Mouse (Mus musculus): ENCODE measurements at regions not wholly inside any gene's neighbourhood (a gene's known extent, or its start where the extent isn't known, plus 50 kb on each side); places are given as distances from the start of the nearest gene placed in this dataset.
A peak's percentile ranks its signal among the peaks of the same experiment; 100 is the strongest.
"Not testable (repeated sequence)": the region's sequence is repeated elsewhere in the genome, so short reads cannot be mapped to it uniquely, and the experiment has no call there.

DNA sequence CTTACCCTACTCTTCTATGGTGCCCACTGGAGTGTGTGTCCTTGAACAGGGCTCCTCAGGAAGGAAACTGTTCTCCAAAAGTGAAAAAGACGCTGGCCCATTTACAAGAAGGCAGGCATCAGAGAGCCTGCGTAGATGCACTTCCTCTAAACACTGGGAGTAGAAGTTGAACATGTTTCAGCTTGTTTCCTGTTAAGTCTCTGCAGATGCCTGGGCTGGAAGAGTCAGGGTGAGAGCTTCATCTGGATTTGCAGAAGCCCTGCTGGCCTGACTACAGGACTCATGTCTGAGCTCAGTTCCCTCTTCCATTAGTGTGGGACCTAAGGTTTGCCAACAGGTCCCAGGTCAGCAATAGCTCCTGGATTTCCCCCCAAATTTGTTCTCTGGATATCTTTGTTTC lies 54.7 kb upstream of the Nlrp1b start:
- DNase-seq (ENCODE audit: low read depth, low spot score) = no peak

DNA sequence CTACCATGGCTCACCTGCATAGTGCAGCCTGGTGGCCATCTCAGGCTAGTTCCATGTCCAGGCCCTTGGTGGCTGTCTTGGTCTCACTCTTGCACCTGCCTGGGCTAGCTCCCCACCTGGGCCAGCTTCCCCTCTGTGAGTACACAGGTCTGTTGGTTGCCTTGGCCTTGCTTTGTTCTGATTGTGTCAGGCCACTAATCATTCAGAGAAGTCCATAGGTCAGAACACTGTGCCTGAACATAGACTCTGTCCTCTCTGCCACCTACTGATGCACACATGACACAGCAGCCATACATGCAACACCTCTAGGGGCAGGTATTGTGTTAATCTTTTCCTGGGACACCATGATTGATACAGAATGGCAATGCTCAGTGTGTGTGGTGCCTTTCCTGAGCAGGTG lies 57.7 kb upstream of the Nlrp1b start:
- DNase-seq (ENCODE audit: low read depth, low spot score) = not testable (repeated sequence)

DNA sequence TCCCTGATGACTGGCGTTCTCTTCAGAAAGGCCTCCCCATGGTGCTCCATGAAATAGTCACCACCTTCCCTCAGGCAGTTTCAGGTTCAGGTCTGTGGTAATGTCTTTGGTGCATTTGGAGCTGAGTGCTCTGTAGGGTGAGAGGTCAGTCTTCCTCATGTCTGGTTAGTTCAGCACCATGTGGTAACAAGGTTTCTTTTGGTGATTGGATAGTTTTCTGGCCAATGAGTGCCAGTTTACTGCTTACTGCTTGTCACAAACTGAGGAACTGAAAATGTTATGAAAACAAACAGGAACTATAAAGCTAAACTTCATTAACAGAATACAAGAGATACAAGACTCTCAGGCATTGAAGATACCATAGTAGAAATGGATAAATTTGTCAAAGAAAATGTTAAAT lies 59.0 kb upstream of the Nlrp1b start:
- DNase-seq (ENCODE audit: low read depth, low spot score) = no peak

- no peak for DNase-seq (ENCODE audit: low read depth, low spot score)
Measured at GRCm38 (mm10) chr11:71299479-71299878, 68.9 kb upstream of the Nlrp1b start.

GRCm38 (mm10) chr11:71323439-71323838 lies 92.9 kb upstream of the Nlrp1b start:
- no peak for DNase-seq (ENCODE audit: low read depth, low spot score)

DNA sequence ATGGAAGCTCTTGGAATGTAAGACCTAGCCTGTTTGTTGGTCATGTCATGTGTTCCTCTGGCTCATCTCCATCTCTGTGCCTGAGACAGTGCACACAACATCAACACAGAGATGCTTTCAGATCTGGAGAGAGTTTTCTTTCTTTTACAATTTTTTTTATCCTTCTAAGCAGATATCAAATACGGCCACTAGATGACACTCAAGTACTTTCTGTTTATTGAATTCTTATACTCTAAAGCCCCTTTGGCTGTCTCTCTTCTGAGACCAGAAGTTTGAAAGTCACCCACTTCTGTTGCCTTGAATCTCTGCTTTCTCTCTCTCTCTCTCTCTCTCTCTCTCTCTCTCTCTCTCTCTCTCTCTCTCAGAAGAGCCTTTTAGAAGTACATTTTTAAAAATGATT lies 106.9 kb upstream of the Nlrp1b start:
- DNase-seq (ENCODE audit: low read depth, low spot score) = peak; percentile 30

- peak; percentile 4 for DNase-seq (ENCODE audit: low read depth, low spot score)
Measured at GRCm38 (mm10) chr11:71346024-71346423, 115.5 kb upstream of the Nlrp1b start.

- no peak for DNase-seq (ENCODE audit: low read depth, low spot score)
Measured at GRCm38 (mm10) chr11:71357089-71357488, 126.6 kb upstream of the Nlrp1b start.

DNA sequence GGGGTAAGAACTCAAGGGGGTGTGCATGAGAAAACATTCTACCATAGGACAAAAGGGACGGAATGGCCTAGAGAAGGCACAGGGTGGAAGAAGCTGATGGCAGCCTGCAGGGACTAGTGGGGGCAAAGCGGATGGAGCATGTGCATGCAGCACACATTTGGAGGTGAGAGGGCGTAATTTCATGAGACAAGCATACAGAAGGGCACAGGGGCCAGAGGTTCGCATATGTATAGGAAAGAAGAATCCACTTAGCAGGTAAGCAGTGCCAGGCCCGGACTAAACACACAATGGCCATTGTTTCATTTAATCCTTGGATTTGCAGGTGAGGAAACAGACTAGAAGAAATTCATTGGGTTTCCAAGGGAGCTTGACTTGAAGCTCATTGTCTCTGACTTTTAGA lies 130.3 kb upstream of the Nlrp1b start:
- no peak for DNase-seq (ENCODE audit: low read depth, low spot score)

DNA sequence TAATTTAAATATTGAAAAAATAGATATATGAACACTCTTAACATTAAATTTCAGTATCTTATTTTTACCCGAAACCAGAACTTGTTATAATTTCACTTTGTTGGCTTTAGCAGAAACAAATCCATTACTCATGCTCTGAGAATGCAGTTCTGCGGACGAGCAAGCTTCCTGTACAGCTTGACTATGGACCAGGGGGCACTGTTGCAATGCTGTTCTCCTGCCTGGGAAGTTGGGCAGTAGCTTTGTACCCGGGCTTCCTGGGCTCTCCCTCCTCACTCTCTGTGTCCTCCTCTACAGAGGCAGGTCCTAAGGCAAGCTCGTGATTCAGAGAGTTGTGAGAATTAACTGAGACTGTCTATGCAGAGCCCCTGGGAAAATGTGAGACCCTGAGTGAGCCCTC lies 141.3 kb upstream of the Nlrp1b start:
- no peak for DNase-seq (ENCODE audit: low read depth, low spot score)

- DNase-seq (ENCODE audit: low read depth, low spot score) = no peak
Measured at GRCm38 (mm10) chr11:71375132-71375531, 144.6 kb upstream of the Nlrp1b start.

- no peak for DNase-seq (ENCODE audit: low read depth, low spot score)
Measured at GRCm38 (mm10) chr11:71388411-71388810, 157.9 kb upstream of the Nlrp1b start.

DNA sequence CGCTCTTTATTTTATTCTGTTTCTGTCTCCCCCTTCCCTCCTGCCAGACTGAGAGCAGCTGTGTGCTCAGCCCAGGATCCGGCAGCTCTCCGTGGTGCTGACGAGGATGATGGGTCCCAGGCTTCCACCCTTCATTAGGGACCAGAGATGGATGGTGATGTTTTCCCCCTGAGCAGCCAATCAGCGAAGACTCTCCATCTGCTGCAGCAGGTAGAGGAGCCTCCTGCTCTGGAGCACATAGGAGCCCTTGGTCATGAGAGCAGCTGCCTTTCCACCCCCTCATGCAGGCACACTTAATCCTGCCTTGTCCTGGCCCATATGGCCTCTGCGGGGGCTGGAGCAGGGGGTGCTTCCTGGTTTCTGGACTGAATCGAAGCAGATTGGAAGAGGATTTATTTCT lies 159.1 kb upstream of the Nlrp1b start:
- peak; percentile 77 for DNase-seq (ENCODE audit: low read depth, low spot score)

GRCm38 (mm10) chr11:71390151-71390550 lies 159.6 kb upstream of the Nlrp1b start:
- DNase-seq (ENCODE audit: low read depth, low spot score) = no peak

DNA sequence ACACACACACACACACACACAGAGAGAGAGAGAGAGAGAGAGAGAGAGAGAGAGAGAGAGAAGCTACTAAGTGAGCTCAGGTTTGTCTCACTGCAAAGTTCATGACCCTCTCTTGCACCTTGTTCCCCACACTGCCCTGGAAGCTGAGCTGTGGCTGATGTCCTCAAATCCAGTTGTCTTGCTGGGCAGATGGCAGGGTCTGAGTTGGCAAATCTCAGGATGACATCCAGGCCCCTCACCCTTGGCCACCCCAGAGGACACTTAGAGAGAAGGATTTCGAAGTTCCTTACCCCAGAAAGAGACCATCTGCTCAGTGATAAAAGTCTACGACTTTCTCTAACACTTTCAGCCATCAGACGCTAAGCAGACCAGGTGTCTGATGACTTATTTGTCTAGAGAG lies 160.1 kb upstream of the Nlrp1b start:
- no peak for DNase-seq (ENCODE audit: low read depth, low spot score)

GRCm38 (mm10) chr11:71393406-71393805 lies 162.9 kb upstream of the Nlrp1b start:
- no peak for DNase-seq (ENCODE audit: low read depth, low spot score)

GRCm38 (mm10) chr11:71395023-71395422 lies 164.5 kb upstream of the Nlrp1b start:
- DNase-seq (ENCODE audit: low read depth, low spot score) = no peak

DNA sequence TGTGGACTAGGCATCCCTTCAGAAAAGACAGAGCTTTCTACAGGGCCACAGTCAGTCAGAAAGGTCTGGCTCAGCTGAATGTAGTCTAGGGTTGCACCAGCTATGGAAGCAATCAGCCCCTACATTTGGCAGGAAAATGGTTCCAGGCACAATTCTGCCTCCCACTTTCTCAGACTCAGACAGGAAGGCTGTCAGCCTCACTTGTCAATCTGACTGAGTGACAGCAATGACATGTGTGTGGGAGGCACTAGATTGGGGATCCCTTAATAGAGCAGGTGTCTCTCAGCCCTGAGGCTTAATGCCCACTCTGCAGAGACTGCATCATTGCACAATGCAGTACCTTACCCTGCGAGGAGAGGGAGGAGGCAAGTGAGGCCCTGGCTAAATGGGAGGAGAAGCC lies 165.1 kb upstream of the Nlrp1b start:
- no peak for DNase-seq (ENCODE audit: low read depth, low spot score)

DNA sequence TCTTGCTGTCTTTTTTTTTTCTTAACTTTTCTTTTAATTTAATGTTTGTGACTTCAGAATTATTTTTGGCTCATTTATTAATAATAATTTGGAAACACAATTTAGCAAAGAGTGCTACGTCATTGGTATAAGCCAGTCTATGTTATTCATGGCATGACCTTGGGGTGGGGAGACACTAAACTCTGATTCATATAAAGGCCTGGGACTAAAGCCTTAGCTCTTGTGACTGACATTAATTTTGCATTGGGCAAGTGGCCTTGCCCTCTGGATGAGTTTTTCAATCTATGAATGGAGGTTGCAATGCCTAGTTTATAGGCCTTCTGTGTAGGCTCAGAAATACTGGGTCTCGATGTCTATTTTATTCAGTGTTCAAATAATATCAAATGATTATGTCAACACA lies 169.8 kb upstream of the Nlrp1b start:
- no peak for DNase-seq (ENCODE audit: low read depth, low spot score)

DNA sequence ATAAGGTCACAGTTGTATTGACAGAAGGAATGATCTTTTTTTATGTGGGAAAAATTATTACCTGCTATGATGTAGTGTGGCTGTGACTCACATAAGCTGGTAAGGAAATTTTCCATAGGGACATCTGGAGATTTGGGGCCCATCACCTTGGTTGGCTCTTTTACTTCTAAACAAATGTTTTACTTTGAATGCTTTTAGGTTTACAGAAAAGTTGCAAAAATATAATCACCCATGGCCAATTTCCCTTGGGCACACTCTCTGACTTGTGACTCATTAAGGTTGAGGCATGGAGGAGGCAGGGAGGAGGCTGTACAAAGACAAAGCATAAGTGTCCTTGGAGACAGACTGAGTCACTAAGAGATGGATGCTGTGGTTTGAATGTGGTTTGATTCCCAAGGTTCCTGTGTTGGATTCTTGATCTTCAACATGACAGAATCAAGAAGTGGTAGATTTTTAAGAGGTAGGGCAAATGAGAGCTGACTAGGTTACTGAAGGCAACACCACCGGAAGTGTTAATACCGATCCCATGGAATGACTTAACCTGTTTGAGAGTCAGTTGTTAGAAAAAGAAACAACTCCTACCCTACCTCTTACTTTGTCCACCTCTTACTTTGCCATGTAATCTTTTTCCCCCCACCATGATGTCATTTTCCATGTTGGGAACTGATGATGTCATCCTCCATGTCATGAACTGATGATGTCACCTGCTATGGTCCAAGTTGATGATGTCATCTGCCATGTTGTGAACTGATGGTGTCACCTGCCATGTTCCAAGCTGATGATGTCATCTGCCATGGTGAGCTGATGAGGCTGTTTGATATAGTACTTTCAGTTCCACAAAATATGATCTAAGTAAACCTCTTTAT lies 171.1 kb upstream of the Nlrp1b start:
- DNase-seq (ENCODE audit: low read depth, low spot score) = no peak

DNA sequence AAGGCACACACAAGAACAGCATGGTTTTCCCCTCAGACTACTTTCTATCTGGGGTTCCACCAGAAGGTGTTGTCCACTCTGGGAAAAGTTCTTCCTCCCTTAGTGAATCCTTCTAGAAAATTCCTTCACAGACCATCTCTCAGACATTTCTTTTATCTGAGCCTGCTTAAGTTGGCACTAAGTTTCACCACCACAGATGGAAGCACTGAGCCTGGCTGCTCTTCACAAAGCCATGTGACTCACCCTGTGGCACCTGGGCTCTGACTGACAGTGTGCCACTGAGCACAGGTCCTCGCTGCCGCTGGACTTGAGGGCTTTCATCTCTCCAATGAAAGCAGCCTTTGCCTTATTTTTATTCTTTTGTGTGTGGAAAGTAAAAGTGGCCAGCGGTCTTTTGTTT lies 173.8 kb upstream of the Nlrp1b start:
- no peak for DNase-seq (ENCODE audit: low read depth, low spot score)

DNA sequence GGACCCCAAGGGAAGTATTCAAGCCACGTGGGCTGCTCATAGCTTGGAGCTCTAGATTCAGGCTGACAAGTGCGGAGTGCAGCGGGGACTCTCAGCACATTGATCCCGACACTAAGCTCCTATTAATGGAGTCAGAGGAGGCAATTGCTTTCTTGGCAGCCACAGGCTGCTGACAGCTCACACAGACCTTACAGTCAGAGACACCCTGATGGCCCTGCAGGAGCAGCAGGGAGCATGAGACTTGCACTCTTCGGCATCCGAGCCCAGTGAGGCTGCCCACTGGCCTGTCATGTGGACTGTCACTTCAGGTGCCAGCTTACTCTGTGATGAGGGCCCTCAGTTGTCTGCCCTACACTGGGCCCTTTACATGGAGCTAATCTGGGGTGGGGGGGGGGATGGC lies 176.5 kb upstream of the Nlrp1b start:
- DNase-seq (ENCODE audit: low read depth, low spot score) = no peak

DNA sequence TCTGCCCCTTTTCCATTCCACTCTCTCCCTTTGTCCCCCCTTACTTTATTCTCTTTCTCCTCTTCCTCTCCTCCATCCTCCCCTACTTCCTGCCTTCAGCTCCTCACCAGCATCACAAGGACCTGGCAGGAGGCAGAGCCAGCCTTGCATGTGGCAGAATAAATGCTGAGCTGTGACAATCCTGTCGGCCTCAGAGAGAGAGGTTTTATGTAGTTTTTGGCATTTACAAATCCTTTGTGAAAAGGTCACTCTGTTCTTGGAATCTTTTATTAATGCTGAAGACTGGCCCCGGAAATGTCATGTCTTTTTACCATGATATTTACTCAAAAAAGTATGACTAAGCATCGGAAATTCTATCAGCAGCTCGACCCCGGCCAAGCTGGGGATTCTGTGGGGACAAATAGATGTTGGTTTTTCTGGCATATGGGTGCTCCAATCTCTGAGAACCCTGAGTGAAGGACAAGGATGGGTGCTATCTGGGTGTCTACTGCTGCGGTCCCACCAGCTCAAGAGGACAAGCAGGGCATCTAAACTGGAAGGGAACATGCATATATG lies 178.8 kb upstream of the Nlrp1b start:
- no peak for DNase-seq (ENCODE audit: low read depth, low spot score)
